Mouse (Mus musculus) retina, postnatal 7 days (tissue): ENCODE measurements around the gene Runx1.

Source experiments
- DNase-seq: peaks from one replicate; pipeline ENCODE4 v3.0.0-alpha.2; 2012; ENCODE audit warnings: low read depth, low spot score

The Runx1 gene

GRCm38 (mm10) chr16:92794197-92794596 is 31.8 kb downstream of the Runx1 start:
- no peak for DNase-seq

GRCm38 (mm10) chr16:92793741-92794140 is 32.2 kb downstream of the Runx1 start:
- DNase-seq: no peak

DNA sequence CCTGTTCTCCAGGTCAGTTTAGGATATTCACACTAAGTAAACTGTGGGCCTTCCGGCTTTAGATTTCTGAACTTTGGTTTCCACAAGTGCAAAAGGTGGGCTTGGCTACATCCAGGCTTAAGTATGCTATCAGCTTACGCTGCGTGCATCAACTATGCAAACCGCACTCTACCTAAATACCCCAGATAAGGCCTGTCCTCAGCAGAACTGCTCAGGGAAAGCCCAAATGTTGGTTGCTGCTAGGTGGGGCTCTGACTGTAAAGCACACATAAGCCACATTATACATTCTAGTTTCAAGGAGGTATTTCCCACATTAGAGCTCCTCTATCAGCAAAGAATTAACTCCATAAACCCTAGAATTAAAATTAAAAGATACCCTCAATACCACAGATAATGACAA is 33.0 kb downstream of the Runx1 start:
- DNase-seq: no peak

DNA sequence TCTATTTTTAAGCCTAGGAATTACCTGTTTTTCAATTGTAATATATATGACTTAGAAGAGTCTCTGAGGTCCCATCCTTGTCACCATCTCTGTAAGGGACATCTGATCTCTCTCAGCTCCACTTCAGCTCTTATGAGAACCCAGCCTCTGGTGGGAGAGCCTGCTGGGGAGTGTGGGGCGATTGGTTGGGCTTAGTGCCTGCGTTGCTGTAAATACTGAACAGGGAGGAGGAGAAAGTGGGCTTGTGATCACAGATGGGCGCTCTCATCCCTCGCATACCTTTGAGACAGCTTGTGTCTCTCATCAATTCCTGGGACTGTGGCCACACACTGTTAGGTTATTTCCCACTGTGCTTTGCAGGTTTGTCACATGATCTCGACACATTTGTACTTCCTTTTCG is 35.3 kb downstream of the Runx1 start:
- DNase-seq: no peak

GRCm38 (mm10) chr16:92789840-92790239 is 36.1 kb downstream of the Runx1 start:
- DNase-seq: no peak

GRCm38 (mm10) chr16:92788446-92788845 is 37.5 kb downstream of the Runx1 start:
- DNase-seq: no peak

DNA sequence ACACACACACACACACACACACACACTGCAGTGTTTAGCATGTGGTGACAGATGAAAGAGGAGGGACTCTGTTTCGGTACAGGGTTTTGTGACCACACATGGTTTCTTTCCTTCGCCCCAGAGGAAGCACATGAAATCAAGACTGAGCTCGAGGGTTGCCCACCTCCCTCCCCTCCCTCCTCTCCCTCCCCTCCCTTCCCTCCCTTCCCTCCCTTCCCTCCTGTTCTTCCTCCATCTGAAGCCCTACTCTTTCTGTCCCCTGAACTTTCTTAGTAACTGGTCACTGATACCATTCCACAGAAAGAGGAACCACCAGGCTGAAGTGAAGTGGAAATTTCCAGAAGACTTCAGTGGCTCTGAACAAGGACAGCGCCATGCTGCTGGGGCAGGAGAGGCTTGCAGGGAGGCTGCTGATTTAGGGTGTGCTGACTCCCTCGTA is 39.0 kb downstream of the Runx1 start:
- no peak for DNase-seq

GRCm38 (mm10) chr16:92786276-92786882 is 39.6 kb downstream of the Runx1 start:
- DNase-seq: no peak

DNA sequence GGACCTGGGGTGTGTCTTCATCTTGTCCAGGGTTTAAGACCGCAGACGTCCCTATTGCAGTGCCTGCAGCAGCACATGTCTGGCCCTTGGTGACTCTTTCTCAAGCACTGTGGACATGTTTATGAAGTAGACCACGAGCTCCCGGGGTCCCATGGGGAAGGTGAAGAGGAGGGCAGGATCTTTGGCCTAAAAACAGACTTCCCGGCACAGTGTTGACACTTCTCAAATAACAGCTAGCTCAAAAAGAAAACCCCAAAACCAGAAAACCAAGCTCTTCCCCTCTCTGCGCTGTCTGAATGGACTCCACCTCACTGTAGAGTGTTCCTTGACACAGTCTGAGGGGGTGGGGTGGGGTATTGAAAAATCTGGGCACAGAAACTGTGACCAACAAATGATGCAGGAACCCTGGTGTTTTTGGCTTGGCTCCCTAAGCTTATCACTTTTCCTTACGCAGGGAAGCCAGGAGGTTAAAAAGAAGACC is 42.3 kb downstream of the Runx1 start:
- no peak for DNase-seq

DNA sequence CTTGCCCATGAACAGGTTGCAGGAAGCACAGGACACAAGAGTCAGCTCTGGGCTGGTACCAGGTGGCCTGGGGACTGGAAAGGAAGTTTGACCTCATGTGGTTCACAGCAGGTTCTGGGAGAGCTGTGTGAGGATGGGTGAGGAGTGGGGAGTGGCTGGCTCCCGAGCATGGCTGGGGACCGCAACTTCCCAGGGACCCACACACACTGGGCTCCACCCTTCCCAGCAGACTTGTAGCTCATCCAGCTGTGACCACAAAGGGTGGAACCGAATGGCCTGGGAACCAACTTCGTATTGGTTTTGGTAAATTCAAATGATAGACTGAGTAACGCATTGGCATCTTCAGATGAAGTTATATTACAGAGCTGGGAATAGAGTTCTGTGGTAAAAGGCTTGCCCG is 43.5 kb downstream of the Runx1 start:
- DNase-seq: no peak

DNA sequence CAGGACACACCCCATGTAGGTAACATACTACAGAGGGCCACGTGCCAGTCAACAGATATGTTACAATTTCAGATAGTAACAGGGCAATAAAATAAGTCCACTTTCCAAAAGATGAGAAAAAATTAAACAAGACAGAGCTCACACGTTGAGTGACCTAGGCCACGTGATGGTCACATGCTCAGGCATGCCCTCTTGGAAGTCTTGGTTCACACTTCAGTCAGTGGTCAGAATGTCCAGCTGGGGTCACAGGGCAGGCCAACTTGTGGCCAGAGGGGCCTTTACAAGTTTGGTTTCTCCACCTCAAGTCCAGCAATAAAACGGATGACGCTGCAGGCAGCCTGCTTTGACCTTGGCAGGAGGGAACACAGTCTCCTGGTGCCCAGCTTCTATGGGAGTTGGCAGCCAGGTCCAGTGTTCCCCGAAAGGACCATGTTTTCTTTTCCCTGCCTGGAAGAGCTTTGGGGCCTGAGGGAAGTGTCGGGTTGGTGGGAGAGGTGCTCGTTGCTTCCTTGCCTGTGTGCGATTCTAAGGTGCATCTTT is 46.0 kb downstream of the Runx1 start:
- no peak for DNase-seq

- DNase-seq: no peak
Measured at GRCm38 (mm10) chr16:92779175-92779574, 46.8 kb downstream of the Runx1 start.

DNA sequence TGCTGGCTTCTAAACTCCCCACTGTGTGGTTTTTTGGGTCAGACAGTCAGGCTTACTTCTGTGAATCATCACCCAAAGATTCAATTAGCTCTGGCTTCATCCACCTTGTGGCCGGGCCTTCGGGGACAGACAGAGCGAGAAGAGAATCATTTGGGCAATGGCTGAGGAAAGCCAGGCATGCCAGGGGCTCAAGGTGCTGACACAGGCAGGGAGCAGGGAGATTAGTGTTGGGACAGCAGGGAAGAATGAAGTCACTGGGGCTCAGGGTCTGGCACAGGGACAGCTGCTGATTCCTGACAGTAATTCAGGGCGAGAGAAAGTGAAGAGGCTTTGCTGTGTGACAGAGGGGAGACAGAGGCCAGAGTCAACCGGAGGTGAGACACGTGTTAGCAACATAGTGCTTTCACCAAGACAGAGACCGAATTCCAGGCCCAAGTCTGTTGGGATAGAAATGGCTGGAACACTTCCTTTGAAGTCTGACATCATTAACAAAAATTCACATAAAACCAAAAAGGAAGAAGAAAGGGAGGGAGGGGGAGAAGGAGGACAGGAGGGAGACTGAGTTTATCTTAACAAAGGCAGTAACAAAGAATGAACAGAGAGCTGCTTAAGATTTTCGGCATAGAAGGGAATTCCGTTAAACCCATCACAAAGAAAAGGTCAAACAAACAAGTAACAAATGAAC is 47.7 kb downstream of the Runx1 start:
- DNase-seq: no peak

DNA sequence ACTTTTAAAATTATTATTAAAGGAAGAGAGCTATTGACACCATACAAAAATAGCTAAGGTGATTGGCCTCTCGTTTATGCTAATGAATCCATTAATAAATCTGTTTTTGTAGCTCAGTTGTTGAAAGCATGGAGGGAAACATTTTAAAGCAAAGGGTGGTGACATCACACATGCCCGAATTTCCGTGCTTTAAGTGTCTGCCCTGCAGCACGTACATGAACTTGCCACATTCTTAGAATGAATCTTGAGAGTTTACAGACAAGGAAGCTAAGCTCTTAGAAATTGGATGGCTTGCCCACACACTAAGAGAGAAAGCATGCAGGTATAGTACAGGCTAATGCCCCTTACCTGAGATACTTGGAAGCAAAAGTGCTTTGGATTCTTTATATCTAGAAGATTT is 58.1 kb downstream of the Runx1 start:
- no peak for DNase-seq

- DNase-seq: no peak
Measured at GRCm38 (mm10) chr16:92767423-92767822, 58.5 kb downstream of the Runx1 start.

GRCm38 (mm10) chr16:92764741-92765396 is 61.1 kb downstream of the Runx1 start:
- DNase-seq: no peak

GRCm38 (mm10) chr16:92763666-92764065 is 62.3 kb downstream of the Runx1 start:
- DNase-seq: no peak

- no peak for DNase-seq
Measured at GRCm38 (mm10) chr16:92761968-92762521, 63.9 kb downstream of the Runx1 start.

- DNase-seq: no peak
Measured at GRCm38 (mm10) chr16:92760091-92760490, 65.9 kb downstream of the Runx1 start.

GRCm38 (mm10) chr16:92757564-92757963 is 68.4 kb downstream of the Runx1 start:
- no peak for DNase-seq

DNA sequence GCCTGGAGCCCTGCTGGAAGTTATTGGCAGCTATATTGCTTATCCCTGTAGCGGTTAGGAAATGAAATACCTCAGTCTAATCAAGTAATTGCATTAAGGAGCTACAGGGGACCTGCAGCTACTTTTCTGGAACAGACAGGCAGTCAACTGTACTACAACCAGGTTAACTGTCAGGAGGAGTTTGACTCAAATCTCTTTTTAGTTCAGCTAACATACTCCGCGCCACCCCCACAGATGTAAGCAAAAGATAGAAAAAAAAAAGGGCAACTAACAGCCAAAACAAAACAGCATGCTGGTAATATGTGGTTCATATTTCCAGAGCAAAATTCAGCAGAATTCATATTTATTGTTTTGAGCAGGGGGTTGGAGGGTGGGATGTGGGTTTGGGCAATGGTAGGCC is 72.0 kb downstream of the Runx1 start:
- DNase-seq: no peak

GRCm38 (mm10) chr16:92753139-92753538 is 72.8 kb downstream of the Runx1 start:
- no peak for DNase-seq
